Mouse (Mus musculus) embryo, embryonic 10 days (tissue): ENCODE results near the gene Ucp3.
"Not testable (repeated sequence)": the region's sequence is repeated elsewhere in the genome, so short reads cannot be mapped to it uniquely, and the experiment has no call there.

Source experiments
- DNase-seq: peaks from one replicate; pipeline ENCODE4 v3.0.0-alpha.2; 2015; ENCODE audit warnings: low spot score

Ucp3 gene

GRCm38 (mm10) chr7:100473846-100474454, 1.2 kb downstream of the Ucp3 start:
- no peak for DNase-seq

- no peak for DNase-seq
These were observed 1.9 kb downstream of the Ucp3 start for GRCm38 (mm10) chr7:100474680-100475079.

- no peak for DNase-seq
These were observed 6.5 kb downstream of the Ucp3 start for GRCm38 (mm10) chr7:100479100-100479822.

GRCm38 (mm10) chr7:100479823-100480164, 7.0 kb downstream of the Ucp3 start:
- no peak for DNase-seq

GRCm38 (mm10) chr7:100480175-100480574, 7.4 kb downstream of the Ucp3 start:
- no peak for DNase-seq

- DNase-seq: not testable (repeated sequence)
These were observed 9.3 kb downstream of the Ucp3 start for GRCm38 (mm10) chr7:100482046-100482445.

GRCm38 (mm10) chr7:100484493-100484892, 11.7 kb downstream of the Ucp3 start:
- DNase-seq: no peak

- no peak for DNase-seq
These were observed 14.5 kb downstream of the Ucp3 start for GRCm38 (mm10) chr7:100487301-100487700.

- DNase-seq: no peak
These were observed 15.8 kb downstream of the Ucp3 start for GRCm38 (mm10) chr7:100488474-100489048.

- peak; percentile 23 for DNase-seq
These were observed 19.8 kb downstream of the Ucp3 start for GRCm38 (mm10) chr7:100492391-100493116.

- DNase-seq: peak; percentile 89
These were observed 20.3 kb downstream of the Ucp3 start, which contains the start of gene Ucp2 for GRCm38 (mm10) chr7:100493117-100493483. Ucp2 (plus strand) TSS chr7:100493337.

- peak; percentile 19 for DNase-seq
These were observed 21.0 kb downstream of the Ucp3 start for GRCm38 (mm10) chr7:100493484-100494414.

- no peak for DNase-seq
These were observed 21.6 kb downstream of the Ucp3 start for GRCm38 (mm10) chr7:100494415-100494831.

- peak; percentile 50 for DNase-seq
These were observed 22.3 kb downstream of the Ucp3 start for GRCm38 (mm10) chr7:100495042-100495441.

GRCm38 (mm10) chr7:100495581-100496251, 22.9 kb downstream of the Ucp3 start:
- DNase-seq: peak; percentile 71

- DNase-seq: no peak
These were observed 23.6 kb downstream of the Ucp3 start for GRCm38 (mm10) chr7:100496371-100496770.

- DNase-seq: no peak
These were observed 24.0 kb downstream of the Ucp3 start for GRCm38 (mm10) chr7:100496791-100497190.

- DNase-seq: no peak
These were observed 24.6 kb downstream of the Ucp3 start for GRCm38 (mm10) chr7:100497402-100497801.

- no peak for DNase-seq
These were observed 25.2 kb downstream of the Ucp3 start for GRCm38 (mm10) chr7:100497982-100498381.

GRCm38 (mm10) chr7:100499465-100499864, 26.7 kb downstream of the Ucp3 start:
- DNase-seq: no peak
